Mouse (Mus musculus) naive thymus-derived CD4-positive, alpha-beta T cell, adult 2 months (primary cell): Measurements from ENCODE around the gene Nr2f2.

Source experiments
- DNase-seq: peaks from one replicate; pipeline ENCODE4 v3.0.0-alpha.2; 2011; ENCODE audit warnings: low read depth

The Nr2f2 gene

GRCm38 (mm10) chr7:70365401-70365811 lies 1.1 kb downstream of the Nr2f2 start:
- DNase-seq, result no peak

DNA sequence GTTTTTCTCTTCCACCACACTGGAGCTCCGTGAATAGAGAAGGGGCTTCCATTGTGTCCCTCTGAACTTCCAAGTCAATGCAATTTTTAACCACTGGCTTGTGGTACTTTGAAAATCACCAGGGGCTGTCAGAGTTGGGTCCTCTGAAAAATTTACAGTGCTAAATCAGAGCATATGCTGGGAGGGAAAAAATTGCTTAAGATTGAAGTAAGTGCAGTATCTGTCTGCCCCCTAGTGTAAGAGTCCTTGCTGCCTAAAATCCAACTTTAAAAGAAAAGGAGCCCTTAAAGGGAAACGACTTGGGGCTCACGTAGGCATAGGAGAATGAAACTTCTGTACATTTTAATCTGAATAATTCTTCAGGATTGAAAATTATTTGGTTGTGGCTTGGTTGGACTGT lies 1.7 kb downstream of the Nr2f2 start:
- DNase-seq, result no peak

DNA sequence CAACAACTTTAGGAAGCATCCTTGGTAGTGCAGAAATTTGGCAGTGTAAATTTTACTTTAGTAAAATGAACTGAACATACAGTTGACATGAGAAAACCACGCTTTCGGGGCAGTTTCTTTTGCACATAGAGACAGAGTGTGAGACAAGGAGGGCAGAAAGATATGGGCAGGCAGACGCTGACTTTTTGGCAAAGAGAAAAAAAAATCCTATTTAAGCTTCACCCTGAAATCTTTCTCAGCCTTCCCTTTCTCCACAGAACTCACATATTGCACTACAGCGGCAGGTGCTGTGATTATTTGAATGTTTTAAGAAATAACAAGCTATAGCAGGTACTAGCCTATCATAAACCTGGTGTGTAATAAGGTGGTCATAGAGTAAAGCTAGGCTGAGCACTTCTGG lies 3.2 kb downstream of the Nr2f2 start:
- DNase-seq, result no peak

- no peak for DNase-seq
Observed at GRCm38 (mm10) chr7:70362526-70363170, 3.9 kb downstream of the Nr2f2 start.

- DNase-seq, result no peak
Observed at GRCm38 (mm10) chr7:70361383-70362364, 4.9 kb downstream of the Nr2f2 start.

GRCm38 (mm10) chr7:70360611-70361382 lies 5.7 kb downstream of the Nr2f2 start:
- DNase-seq, result no peak

- no peak for DNase-seq
Observed at GRCm38 (mm10) chr7:70359791-70360581, 6.5 kb downstream of the Nr2f2 start.

DNA sequence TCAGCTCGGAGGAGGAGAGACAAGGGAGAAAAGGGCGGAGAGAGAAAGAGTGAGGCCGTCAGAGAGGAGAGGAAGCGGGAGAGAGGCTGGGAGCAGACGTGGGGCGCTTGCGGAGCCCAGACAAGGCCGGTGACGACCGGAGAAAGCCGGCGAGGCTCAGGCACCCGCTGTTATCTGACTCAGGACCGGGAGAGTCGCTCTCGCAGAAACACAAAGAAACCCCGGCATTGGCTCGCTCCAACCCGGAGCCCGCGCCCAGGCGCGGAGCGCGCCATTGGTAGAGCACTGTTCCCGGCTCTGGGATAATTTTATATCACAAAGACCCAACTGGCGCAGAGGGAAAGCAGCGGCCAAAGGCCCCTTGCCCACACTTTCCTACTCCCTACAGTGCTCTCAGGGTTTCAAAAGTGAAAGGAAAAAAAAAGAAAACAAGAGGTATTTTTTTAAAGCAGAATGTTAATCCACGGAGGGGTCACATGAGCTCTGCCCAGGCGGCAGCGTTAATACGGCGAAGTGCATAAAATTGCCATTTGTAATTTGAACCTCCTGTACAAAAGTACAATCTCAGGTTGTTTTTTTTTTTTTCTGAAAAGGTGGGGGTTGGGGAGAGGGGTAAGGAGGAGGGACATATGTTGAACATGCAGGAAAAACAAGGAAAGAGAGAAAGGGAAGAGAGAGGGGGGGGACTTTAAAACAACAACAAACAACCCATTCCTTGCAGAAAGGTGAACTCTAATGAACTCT lies 7.5 kb downstream of the Nr2f2 start:
- no peak for DNase-seq

- DNase-seq, result no peak
Observed at GRCm38 (mm10) chr7:70358020-70358847, 8.3 kb downstream of the Nr2f2 start.

DNA sequence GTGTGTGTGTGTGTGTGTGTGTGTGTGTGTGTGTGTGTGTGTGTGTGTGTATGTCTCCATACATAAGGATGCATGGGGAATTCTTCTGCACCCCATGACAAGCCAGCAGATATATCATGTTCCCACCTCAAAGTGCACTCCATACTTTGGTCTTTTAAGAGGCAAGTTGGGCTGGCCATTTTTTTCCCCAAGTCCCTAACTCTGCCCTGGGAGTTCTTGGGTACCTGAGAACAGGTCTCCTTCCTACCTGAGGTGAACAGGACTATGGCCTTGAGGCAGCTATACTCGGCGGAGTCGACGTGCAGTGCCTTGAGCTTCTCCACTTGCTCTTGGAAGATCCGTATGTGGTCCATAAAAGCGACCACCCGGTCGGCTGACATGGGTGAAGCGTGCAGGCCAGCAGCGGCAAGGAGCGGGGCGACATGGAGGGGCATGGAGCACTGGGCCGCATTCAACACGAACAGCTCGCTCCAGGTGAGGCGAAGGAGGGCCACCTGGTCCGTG lies 9.0 kb downstream of the Nr2f2 start:
- DNase-seq, result no peak

DNA sequence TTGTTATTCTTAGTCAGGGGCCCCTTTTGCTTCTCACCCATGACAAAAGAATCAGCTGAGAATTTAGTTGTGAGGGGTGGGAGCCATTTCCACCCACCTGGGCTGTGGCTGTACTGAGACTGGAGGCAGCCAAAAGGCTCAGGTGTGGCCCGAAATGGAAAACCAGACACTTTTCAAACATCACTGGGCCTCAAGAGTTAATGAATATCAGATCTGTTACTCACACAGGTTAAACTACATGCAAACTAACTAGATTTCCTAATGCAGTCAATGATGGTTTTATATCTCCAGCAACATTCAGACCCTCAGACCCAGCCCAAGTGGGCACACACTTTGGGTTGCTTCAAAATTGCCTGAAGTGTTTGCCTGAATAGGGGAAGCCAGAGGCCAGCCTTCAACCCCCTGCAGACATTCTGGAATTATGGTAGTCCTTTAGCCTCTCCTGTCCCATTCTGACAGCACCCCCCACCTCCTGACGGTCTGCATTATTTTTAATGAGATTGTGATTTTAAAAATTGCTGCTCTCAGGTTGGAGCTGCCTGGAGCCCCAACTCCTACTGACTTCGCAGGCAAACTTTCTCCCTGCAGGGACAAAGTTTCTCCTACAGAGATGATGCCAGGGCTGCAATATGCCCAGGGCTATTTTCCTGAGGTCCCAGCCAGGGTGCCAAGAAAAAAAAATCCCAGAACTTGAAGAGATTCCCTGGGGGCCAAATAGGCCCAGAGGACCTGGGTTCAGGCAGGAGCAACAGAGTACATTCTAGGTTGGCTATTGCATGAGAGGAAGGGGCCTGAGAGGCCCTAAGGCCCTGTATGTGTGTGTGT lies 9.6 kb downstream of the Nr2f2 start:
- no peak for DNase-seq

DNA sequence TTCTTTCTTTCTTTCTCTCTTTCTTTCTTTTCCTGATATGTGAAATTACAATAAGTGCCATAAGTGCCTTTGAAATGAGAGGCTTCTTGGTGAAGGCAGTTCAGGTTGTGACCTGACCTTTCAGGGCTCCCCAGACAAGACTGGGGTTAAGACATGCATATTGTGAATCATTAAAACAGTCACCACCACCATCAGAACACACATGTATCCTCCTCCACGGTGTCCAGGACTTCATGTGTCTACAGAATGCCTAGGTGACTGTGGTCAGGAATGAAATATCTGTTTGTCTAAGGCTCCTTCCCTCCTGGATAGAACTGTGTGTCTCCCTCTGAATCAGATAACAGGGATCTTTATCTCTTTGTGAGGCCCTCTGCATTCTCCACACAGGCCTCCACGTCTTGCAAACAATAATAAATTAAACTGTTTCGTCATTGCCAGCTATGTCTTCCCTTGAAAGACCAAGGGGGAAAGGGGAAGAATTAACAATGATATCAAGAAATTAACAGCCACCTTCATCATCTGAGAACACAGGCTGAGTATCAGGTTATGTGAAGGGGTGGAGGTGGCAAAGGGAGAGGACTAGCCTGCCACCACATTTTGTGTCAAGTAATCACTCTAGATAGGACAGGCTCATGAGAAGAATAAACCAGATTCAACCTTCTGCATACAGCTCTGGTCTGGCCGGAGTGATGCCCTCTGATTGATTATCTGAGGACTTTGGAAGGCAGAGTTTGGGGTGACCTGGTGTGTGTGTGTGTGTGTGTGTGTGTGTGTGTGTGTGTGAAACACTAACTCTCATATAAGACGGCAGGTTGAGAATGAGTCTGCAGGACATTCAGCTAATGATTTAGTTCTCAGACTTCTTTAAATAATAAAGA lies 10.6 kb downstream of the Nr2f2 start:
- no peak for DNase-seq

DNA sequence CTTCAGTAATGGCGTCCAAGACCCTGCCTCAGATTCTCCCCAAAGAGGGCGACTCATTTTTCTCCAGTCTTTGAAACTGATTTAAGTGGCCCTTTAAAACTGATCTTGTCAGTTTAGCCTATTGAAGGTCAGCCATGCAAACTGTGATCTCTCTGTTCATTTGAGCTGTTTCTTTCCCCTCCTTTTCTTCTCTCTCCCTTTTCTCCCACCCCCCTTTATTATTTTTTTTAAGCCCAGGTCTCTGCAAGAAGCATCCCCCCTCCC lies 11.2 kb downstream of the Nr2f2 start:
- no peak for DNase-seq

DNA sequence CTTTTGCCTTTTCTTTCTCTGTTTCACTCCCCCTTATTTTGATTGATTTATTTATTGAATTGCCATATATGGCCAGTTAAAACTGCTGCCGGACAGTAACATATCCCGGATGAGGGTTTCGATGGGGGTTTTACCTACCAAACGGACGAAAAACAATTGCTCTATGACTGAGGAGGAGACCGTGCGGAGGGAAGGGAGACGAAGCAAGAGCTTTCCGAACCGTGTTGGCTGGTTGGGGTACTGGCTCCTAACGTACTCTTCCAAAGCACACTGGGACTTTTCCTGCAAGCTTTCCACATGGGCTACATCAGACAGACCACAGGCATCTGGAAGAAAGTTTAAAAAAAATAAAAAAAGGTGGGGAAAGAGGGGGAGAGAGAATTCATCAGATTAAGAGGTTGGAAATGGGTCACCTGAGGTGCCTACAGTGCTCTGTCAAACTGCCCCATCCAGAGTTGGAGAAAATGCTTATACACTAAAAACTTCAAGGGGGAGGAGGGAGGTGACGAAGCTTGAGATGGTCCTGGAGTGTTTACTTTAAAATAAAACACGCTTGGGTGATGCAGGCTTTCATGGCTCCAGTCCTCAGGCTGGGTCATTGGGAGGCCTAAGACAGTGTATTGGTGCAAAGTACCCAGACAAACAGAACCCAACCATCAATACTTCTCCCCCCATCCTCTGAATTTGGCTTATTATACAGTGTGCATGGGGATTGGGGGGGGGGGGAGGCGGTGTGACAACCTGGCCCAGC lies 11.8 kb downstream of the Nr2f2 start:
- DNase-seq, result no peak

DNA sequence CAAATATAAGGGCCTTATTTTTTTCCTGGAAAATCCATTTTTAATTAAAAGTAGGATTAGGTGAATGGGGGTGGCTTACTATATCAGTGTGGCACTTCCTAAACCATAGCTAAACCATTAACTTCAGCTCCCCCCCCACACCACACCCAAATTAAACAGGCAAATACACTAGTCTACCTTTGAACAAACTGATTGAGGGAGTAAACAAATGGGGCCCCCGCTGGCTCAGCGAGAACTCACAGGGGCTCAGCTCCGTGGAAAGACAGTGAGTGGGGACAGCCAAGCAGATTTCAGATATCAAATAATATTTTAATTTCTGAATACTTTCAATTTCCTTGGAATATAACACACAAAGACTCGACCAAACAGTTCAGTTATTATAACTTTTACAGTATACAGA lies 13.4 kb downstream of the Nr2f2 start:
- DNase-seq, result no peak

GRCm38 (mm10) chr7:70352617-70353016 lies 13.9 kb downstream of the Nr2f2 start:
- no peak for DNase-seq

DNA sequence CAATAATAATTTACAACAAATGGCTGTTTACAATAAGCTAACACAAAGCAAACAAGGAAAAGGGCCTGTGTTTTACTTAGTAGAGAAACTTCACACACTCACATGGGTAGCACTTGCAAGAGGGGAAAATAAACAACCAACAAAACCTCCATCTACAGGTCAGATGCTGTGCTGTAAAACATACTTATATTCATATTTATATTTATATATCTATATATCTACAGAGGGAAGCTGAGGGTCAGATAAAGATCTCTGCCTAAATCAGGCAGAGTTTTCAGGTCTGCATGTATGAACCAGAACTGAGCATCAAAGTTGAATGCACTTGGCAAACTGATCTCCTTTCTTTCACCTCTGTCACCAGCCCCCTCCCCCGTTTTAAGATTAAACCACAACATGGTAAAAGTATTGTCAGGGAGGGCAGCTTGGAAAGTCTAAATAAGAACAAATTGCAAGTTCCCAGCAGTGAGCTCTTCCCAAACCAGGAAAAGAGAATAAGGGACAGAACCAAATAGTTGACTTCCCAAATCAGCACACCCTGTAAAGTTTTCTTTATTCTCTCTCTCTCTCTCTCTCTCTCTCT lies 14.5 kb downstream of the Nr2f2 start:
- DNase-seq, result no peak
